ENCODE assay signal across 22 mouse cellular contexts in the genomic region with DNA sequence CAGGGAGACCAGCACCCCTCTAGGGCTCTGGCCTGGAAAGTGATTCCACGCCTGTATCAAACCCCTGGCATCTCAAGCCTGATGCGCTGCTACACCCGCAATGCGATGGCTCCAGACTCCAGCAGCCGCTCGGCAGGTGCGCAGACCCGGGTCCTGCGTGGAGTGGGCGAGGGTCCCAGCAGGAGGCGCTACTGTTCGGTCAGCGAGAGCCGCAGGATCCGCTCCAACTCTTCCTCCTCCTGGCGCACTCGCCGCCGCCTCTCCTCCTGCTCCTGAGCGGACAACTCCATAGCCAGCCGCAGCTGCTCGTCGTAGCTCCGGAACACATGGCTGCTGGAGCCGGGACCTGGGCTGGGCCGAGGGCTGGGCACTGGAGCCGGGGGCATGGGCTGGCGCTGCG. TPM values are rescaled to one million over a fixed set of nuclear protein-coding genes. Genes with fewer than 3 reads are reported as not detected.
A peak's percentile ranks its signal among the peaks of the same experiment; 100 is the strongest.
DNase-seq lines count a peak whose midpoint lies in the region; ATAC-seq and TF ChIP-seq lines count a peak whose summit lies in the region.
"Had no signal": no experiment of that assay in that cellular context is flagged by ENCODE, and none has a peak within 500 bp of the region (broad histone marks: within the 10 kb centered on the region; RNA-seq: fewer than 3 reads in every experiment).

No protein-coding gene starts in this region.

- H3K9ac ChIP-seq in heart, adult 2 months (ENCODE audit: low read depth, low read length), result no peak overlapping the region
- H3K9ac ChIP-seq in neural tube, embryonic 11.5 days (ENCODE audit: low read length), result no peak overlapping the region
- no peak overlapping the region for H3K9ac ChIP-seq in neural tube, embryonic 15.5 days (replicated peaks)
- H3K9ac ChIP-seq in ES-E14 (ENCODE audit: insufficient read depth, low read depth, low read length, poor library complexity, severe bottlenecking), result peak overlapping the region; percentile 28; the same call in 1 of the 2 replicates
- H3K9ac ChIP-seq: embryonic facial prominence, embryonic 12.5 days; forebrain, embryonic 13.5 days; forebrain, postnatal 0 days; heart, embryonic 12.5 days had no signal

- TF ChIP-seq POLR2A in heart, adult 2 months (IDR thresholded peaks at IDR 0.05; ENCODE audit: insufficient read depth, low read depth, low read length), result no peak

- peak; percentile 90 for DNase-seq in heart, adult 11 months
- DNase-seq in heart, adult 2 months, result no peak
- peak; percentile 11 for DNase-seq in neural tube, embryonic 11.5 days (ENCODE audit: low spot score)
- DNase-seq in ES-E14 (ENCODE audit: low read depth, low spot score), result no peak
- DNase-seq in limb, embryonic 10.5 days (ENCODE audit: low spot score), result no peak
- no peak for DNase-seq in lung, postnatal 36 days
- no peak for DNase-seq in adrenal gland, adult 8-10 months
- DNase-seq: adrenal gland, postnatal 10 days; cerebellum, adult 11 months; cerebellum, adult 9-10 months; cerebellum, postnatal 25 days; forebrain, postnatal 0 days; gastrocnemius, adult 2 months; gastrocnemius, postnatal 25 days had no signal

- no peaks in the 10 kb centered on the region for H3K36me3 ChIP-seq in heart, adult 2 months (ENCODE audit: control insufficient read depth, insufficient read depth, low read length)
- peaks cover 9% of the 10 kb centered on the region for H3K36me3 ChIP-seq in neural tube, embryonic 11.5 days (ENCODE audit: control insufficient read depth, insufficient read depth, low read length)
- H3K36me3 ChIP-seq in neural tube, embryonic 15.5 days, result peaks cover 37% of the 10 kb centered on the region
- H3K36me3 ChIP-seq in ES-E14 (ENCODE audit: control insufficient read depth, insufficient read depth, low read length, poor library complexity, severe bottlenecking), result no peaks in the 10 kb centered on the region
- peaks cover 60% of the 10 kb centered on the region for H3K36me3 ChIP-seq in limb, embryonic 10.5 days

- TF ChIP-seq EP300 in heart, adult 2 months (IDR thresholded peaks at IDR 0.05; ENCODE audit: insufficient read depth, low read depth, low read length), result no peak

- H3K4me2 ChIP-seq in neural tube, embryonic 11.5 days (ENCODE audit: low read depth), result no peak overlapping the region
- no peak overlapping the region for H3K4me2 ChIP-seq in neural tube, embryonic 15.5 days
- H3K4me2 ChIP-seq: embryonic facial prominence, embryonic 12.5 days; forebrain, embryonic 13.5 days; heart, embryonic 12.5 days had no signal

- 83% methylated on average over 29 of the region's 29 CpGs for WGBS in heart, adult 2 months
- WGBS in neural tube, embryonic 11.5 days, result 68% methylated on average over 29 of the region's 29 CpGs
- WGBS in neural tube, embryonic 15.5 days, result 76% methylated on average over 27 of the region's 29 CpGs
- WGBS in limb, embryonic 10.5 days, result 63% methylated on average over 29 of the region's 29 CpGs

- H3K4me1 ChIP-seq in heart, adult 2 months (ENCODE audit: control insufficient read depth, insufficient read depth, low read length), result no peaks in the 10 kb centered on the region; the same call in 1 of the 2 replicates
- no peaks in the 10 kb centered on the region for H3K4me1 ChIP-seq in neural tube, embryonic 11.5 days (ENCODE audit: control insufficient read depth, insufficient read depth, low read length)
- H3K4me1 ChIP-seq in neural tube, embryonic 15.5 days, result peaks cover 4% of the 10 kb centered on the region; the same call in 1 of the 2 replicates
- peaks cover 0 to 14% of the 10 kb centered on the region in 2 experiments; a peak in 1 of 4 replicates for H3K4me1 ChIP-seq in ES-E14 (ENCODE audit: control insufficient read depth in 2 of 2, insufficient read depth in 2 of 2, low read length in 2 of 2, poor library complexity in 1 of 2)
- peaks cover 16% of the 10 kb centered on the region for H3K4me1 ChIP-seq in limb, embryonic 10.5 days

- no peak overlapping the region for H3K4me3 ChIP-seq in heart, adult 2 months
- no peak overlapping the region for H3K4me3 ChIP-seq in neural tube, embryonic 11.5 days (ENCODE audit: low read depth, low read length)
- H3K4me3 ChIP-seq in neural tube, embryonic 15.5 days (replicated peaks), result no peak overlapping the region
- H3K4me3 ChIP-seq in ES-E14 (ENCODE audit: insufficient read depth in 1 of 2, low read depth in 1 of 2, low read length in 2 of 2, poor library complexity in 1 of 2, severe bottlenecking in 1 of 2), result peak overlapping the region; percentile 45 to 54
- H3K4me3 ChIP-seq in limb, embryonic 10.5 days, result no peak overlapping the region
- H3K4me3 ChIP-seq: embryonic facial prominence, embryonic 12.5 days; forebrain, embryonic 13.5 days; gastrocnemius, adult 2 months; heart, embryonic 12.5 days had no signal

- in situ Hi-C loops in ES-E14 (cut with MboI; ENCODE audit: low sequenced_read_pairs in 2 of 2, unreplicated experiment in 2 of 2), result no loop called here

- no peak overlapping the region for H3K27ac ChIP-seq in heart, adult 2 months
- no peak overlapping the region for H3K27ac ChIP-seq in neural tube, embryonic 11.5 days (ENCODE audit: low read depth, low read length)
- no peak overlapping the region for H3K27ac ChIP-seq in neural tube, embryonic 15.5 days (replicated peaks)
- H3K27ac ChIP-seq in ES-E14 (ENCODE audit: insufficient read depth, low read depth, low read length, poor library complexity, severe bottlenecking), result no peak overlapping the region
- 0 out of 2 replicates have a peak overlapping the region, but pooled peaks have one; percentile 2 for H3K27ac ChIP-seq in limb, embryonic 10.5 days
- H3K27ac ChIP-seq: embryonic facial prominence, embryonic 12.5 days; forebrain, embryonic 13.5 days; gastrocnemius, adult 2 months had no signal

- H3K9me3 ChIP-seq in neural tube, embryonic 11.5 days (ENCODE audit: control insufficient read depth, low read length), result no peaks in the 10 kb centered on the region
- no peaks in the 10 kb centered on the region for H3K9me3 ChIP-seq in neural tube, embryonic 15.5 days (replicated peaks)
- no peaks in the 10 kb centered on the region for H3K9me3 ChIP-seq in ES-E14 (ENCODE audit: control insufficient read depth, insufficient read depth, low read depth, low read length)
- no peaks in the 10 kb centered on the region for H3K9me3 ChIP-seq in limb, embryonic 10.5 days (replicated peaks)
- H3K9me3 ChIP-seq: embryonic facial prominence, embryonic 12.5 days; forebrain, embryonic 13.5 days; heart, embryonic 12.5 days had no signal

- ATAC-seq in neural tube, embryonic 11.5 days (ENCODE audit: insufficient read depth, low FRiP score, low TSS enrichment), result no peak
- no peak for ATAC-seq in neural tube, embryonic 15.5 days (ENCODE audit: low FRiP score)
- ATAC-seq: forebrain, embryonic 13.5 days; forebrain, postnatal 0 days; hindbrain, embryonic 16.5 days; inflammation-experienced regulatory T-cells, adult 6 months; intestine, postnatal 0 days; Patski had no signal

- intact Hi-C loops in heart, adult 2 months (cut with DNase I), result no loop called here

- no peak for TF ChIP-seq CTCF in heart, adult 2 months (IDR thresholded peaks at IDR 0.05)

- H3K79me2 ChIP-seq in heart, adult 2 months (replicated peaks; ENCODE audit: control insufficient read depth, insufficient read depth, low read length), result no peaks in the 10 kb centered on the region

- H3K27me3 ChIP-seq in heart, adult 2 months (ENCODE audit: control insufficient read depth, insufficient read depth, low read length), result no peaks in the 10 kb centered on the region
- H3K27me3 ChIP-seq in neural tube, embryonic 11.5 days (ENCODE audit: control insufficient read depth, insufficient read depth, low read length), result peaks cover 14% of the 10 kb centered on the region
- H3K27me3 ChIP-seq in neural tube, embryonic 15.5 days (replicated peaks), result peaks cover 27% of the 10 kb centered on the region
- H3K27me3 ChIP-seq in limb, embryonic 10.5 days (ENCODE audit: low read depth, poor library complexity, severe bottlenecking), result peaks cover 37% of the 10 kb centered on the region
- H3K27me3 ChIP-seq: Patski had no signal

RNA-seq across cellular contexts. Expression of gene Coro6, which starts 9.2 kb away (rescaled TPM):
- total RNA-seq in heart, adult 2 months (2021), result 100 to 1,000 TPM; 207 to 213 TPM
- 482 and 483 TPM in 2 replicates for polyA plus RNA-seq in heart, adult 2 months (2012; rRNA removed)
- polyA plus RNA-seq in neural tube, embryonic 11.5 days (2014; fragmentation: Nextera tagmentation; extraction: Ambion mirVana), result 0.41 and 0.43 TPM in 2 replicates
- 1.3 and 1.5 TPM in 2 replicates for polyA plus RNA-seq in neural tube, embryonic 15.5 days (2015; fragmentation: Nextera tagmentation; extraction: Ambion mirVana)
- 0.48 and 0.80 TPM in 2 replicates for total RNA-seq in ES-E14 (2012; rRNA removed)
- polyA plus RNA-seq in limb, embryonic 10.5 days (2016; fragmentation: Nextera tagmentation; extraction: Ambion mirVana), result 0.15 TPM in 1 of 2 replicates, not detected in the other
- 1 to 10 TPM in 3 of 4 experiments, under 1 TPM in 1; 0.73 to 6.4 (median 3.8) TPM for total RNA-seq in adrenal gland, adult 8-10 months (2022)
- polyA plus RNA-seq: inflammation-experienced regulatory T-cells, adult 6 months had no signal

RNA-seq across cellular contexts. Expression of gene Ankrd13b, which starts 18.1 kb away (rescaled TPM):
- total RNA-seq in heart, adult 2 months (2021), result 10 to 100 TPM in 1 of 2 experiments, 1 to 10 TPM in 1; 9.2 to 10.6 TPM
- 19.4 and 20.3 TPM in 2 replicates for polyA plus RNA-seq in heart, adult 2 months (2012; rRNA removed)
- 19.4 and 20.5 TPM in 2 replicates for polyA plus RNA-seq in neural tube, embryonic 11.5 days (2014; fragmentation: Nextera tagmentation; extraction: Ambion mirVana)
- 31.5 and 41.3 TPM in 2 replicates for polyA plus RNA-seq in neural tube, embryonic 15.5 days (2015; fragmentation: Nextera tagmentation; extraction: Ambion mirVana)
- 7.0 and 10.7 TPM in 2 replicates for total RNA-seq in ES-E14 (2012; rRNA removed)
- 12.5 and 13.4 TPM in 2 replicates for polyA plus RNA-seq in limb, embryonic 10.5 days (2016; fragmentation: Nextera tagmentation; extraction: Ambion mirVana)
- 10 to 100 TPM in 2 of 4 experiments, 1 to 10 TPM in 2; 5.7 to 13.6 (median 9.3) TPM for total RNA-seq in adrenal gland, adult 8-10 months (2022)

RNA-seq across cellular contexts. Expression of gene Git1, which starts 22.0 kb away (rescaled TPM):
- 10 to 100 TPM; 53.3 to 59.4 TPM for total RNA-seq in heart, adult 2 months (2021)
- 52.3 and 54.0 TPM in 2 replicates for polyA plus RNA-seq in heart, adult 2 months (2012; rRNA removed)
- polyA plus RNA-seq in neural tube, embryonic 11.5 days (2014; fragmentation: Nextera tagmentation; extraction: Ambion mirVana), result 18.7 and 21.2 TPM in 2 replicates
- 13.9 and 14.0 TPM in 2 replicates for polyA plus RNA-seq in neural tube, embryonic 15.5 days (2015; fragmentation: Nextera tagmentation; extraction: Ambion mirVana)
- 43.1 and 55.2 TPM in 2 replicates for total RNA-seq in ES-E14 (2012; rRNA removed)
- polyA plus RNA-seq in limb, embryonic 10.5 days (2016; fragmentation: Nextera tagmentation; extraction: Ambion mirVana), result 13.6 and 14.8 TPM in 2 replicates
- total RNA-seq in adrenal gland, adult 8-10 months (2022), result 10 to 100 TPM; 42.1 to 61.0 (median 50.0) TPM

RNA-seq across cellular contexts. Expression of gene Abhd15, which starts 43.5 kb away (rescaled TPM):
- total RNA-seq in heart, adult 2 months (2021), result 1 to 10 TPM; 2.4 to 2.9 TPM
- 1.4 and 2.0 TPM in 2 replicates for polyA plus RNA-seq in heart, adult 2 months (2012; rRNA removed)
- polyA plus RNA-seq in neural tube, embryonic 11.5 days (2014; fragmentation: Nextera tagmentation; extraction: Ambion mirVana), result 2.8 and 4.0 TPM in 2 replicates
- 2.1 and 3.4 TPM in 2 replicates for polyA plus RNA-seq in neural tube, embryonic 15.5 days (2015; fragmentation: Nextera tagmentation; extraction: Ambion mirVana)
- 1.6 and 1.7 TPM in 2 replicates for total RNA-seq in ES-E14 (2012; rRNA removed)
- 1.4 and 2.0 TPM in 2 replicates for polyA plus RNA-seq in limb, embryonic 10.5 days (2016; fragmentation: Nextera tagmentation; extraction: Ambion mirVana)
- 10 to 100 TPM; 14.6 to 23.9 (median 17.4) TPM for total RNA-seq in adrenal gland, adult 8-10 months (2022)

RNA-seq across cellular contexts. Expression of gene Trp53i13, which starts 44.4 kb away (rescaled TPM):
- total RNA-seq in heart, adult 2 months (2021), result 1 to 10 TPM; 8.3 to 9.8 TPM
- polyA plus RNA-seq in heart, adult 2 months (2012; rRNA removed), result 13.5 and 14.2 TPM in 2 replicates
- 27.8 and 31.9 TPM in 2 replicates for polyA plus RNA-seq in neural tube, embryonic 11.5 days (2014; fragmentation: Nextera tagmentation; extraction: Ambion mirVana)
- 15.3 and 20.3 TPM in 2 replicates for polyA plus RNA-seq in neural tube, embryonic 15.5 days (2015; fragmentation: Nextera tagmentation; extraction: Ambion mirVana)
- 18.4 and 23.5 TPM in 2 replicates for total RNA-seq in ES-E14 (2012; rRNA removed)
- polyA plus RNA-seq in limb, embryonic 10.5 days (2016; fragmentation: Nextera tagmentation; extraction: Ambion mirVana), result 33.4 and 38.7 TPM in 2 replicates
- 10 to 100 TPM; 15.1 to 28.8 (median 20.0) TPM for total RNA-seq in adrenal gland, adult 8-10 months (2022)

Comparison
In these comparisons a context has a peak if more than half of its experiments do, and no peak if none do; other contexts are left out.
1. DNase-seq: peak in heart, adult 11 months (single experiment) and neural tube, embryonic 11.5 days (single experiment); none in heart, adult 2 months (0 of 2), ES-E14 (single experiment), limb, embryonic 10.5 days (single experiment), lung, postnatal 36 days (single experiment) and adrenal gland, adult 8-10 months (single experiment).
2. H3K4me3 ChIP-seq: peak in ES-E14 (2 of 2); none in heart, adult 2 months (single experiment), neural tube, embryonic 11.5 days (single experiment), neural tube, embryonic 15.5 days (single experiment) and limb, embryonic 10.5 days (single experiment).
3. RNA of gene Coro6, which starts 9.2 kb away (polyA plus RNA-seq): 482 to 483 TPM in heart, adult 2 months; 1.3 to 1.5 TPM in neural tube, embryonic 15.5 days, 0.41 to 0.43 TPM in neural tube, embryonic 11.5 days and 0.15 TPM in limb, embryonic 10.5 days; every median in the first group is over 100 times any median in the second.